Mouse (Mus musculus): Measurements from ENCODE around the gene Arl6ip4. TPM values are rescaled to one million over a fixed set of nuclear protein-coding genes. Genes with fewer than 3 reads are reported as not detected.

The Arl6ip4 gene
- polyA plus RNA-seq, 1 experiment from 2014 or later = 105 TPM

GRCm38 (mm10) chr5:124102326-124102725 is 13.6 kb upstream of the Arl6ip4 start:
- ATAC-seq (ENCODE audit: low FRiP score, low TSS enrichment) = no peak
- WGBS = 89% methylated on average over 6 of the region's 6 CpGs
- H3K4me2 ChIP-seq (replicated peaks; ENCODE audit: low read depth, low read length) = no peak overlapping the region
- no peaks in the 10 kb centered on the region for H3K27me3 ChIP-seq (ENCODE audit: control insufficient read depth, insufficient read depth, low read length)
- H3K9me3 ChIP-seq (ENCODE audit: control insufficient read depth, low read length) = no peaks in the 10 kb centered on the region
- no peaks in the 10 kb centered on the region for H3K36me3 ChIP-seq (ENCODE audit: control insufficient read depth, insufficient read depth, low read length)
- H3K9ac ChIP-seq (ENCODE audit: low read depth, low read length) = no peak overlapping the region
- no peaks in the 10 kb centered on the region for H3K4me1 ChIP-seq (ENCODE audit: control insufficient read depth, insufficient read depth, low read length)
- H3K27ac ChIP-seq (ENCODE audit: low read depth, low read length) = no peak overlapping the region
- H3K4me3 ChIP-seq (ENCODE audit: low read length) = no peak overlapping the region

GRCm38 (mm10) chr5:124103020-124103419 is 12.9 kb upstream of the Arl6ip4 start:
- ATAC-seq (ENCODE audit: low FRiP score, low TSS enrichment) = no peak
- Histone ChIP-seq H3K27ac (ENCODE audit: low read depth, low read length) (no peak overlapping the region), H3K36me3 (ENCODE audit: control insufficient read depth, insufficient read depth, low read length) (no peaks in the 10 kb centered on the region), H3K4me1 (ENCODE audit: control insufficient read depth, insufficient read depth, low read length) (no peaks in the 10 kb centered on the region), H3K4me2 (replicated peaks; ENCODE audit: low read depth, low read length) (no peak overlapping the region), H3K4me3 (ENCODE audit: low read length) (no peak overlapping the region), H3K9ac (ENCODE audit: low read depth, low read length) (no peak overlapping the region), H3K27me3 (ENCODE audit: control insufficient read depth, insufficient read depth, low read length) (no peaks in the 10 kb centered on the region), H3K9me3 (ENCODE audit: control insufficient read depth, low read length) (no peaks in the 10 kb centered on the region)
- WGBS = 91% methylated on average over 3 of the region's 3 CpGs

GRCm38 (mm10) chr5:124103552-124103951 is 12.3 kb upstream of the Arl6ip4 start:
- H3K27me3 ChIP-seq (ENCODE audit: control insufficient read depth, insufficient read depth, low read length) = no peaks in the 10 kb centered on the region
- H3K4me2 ChIP-seq (replicated peaks; ENCODE audit: low read depth, low read length) = no peak overlapping the region
- H3K9me3 ChIP-seq (ENCODE audit: control insufficient read depth, low read length) = no peaks in the 10 kb centered on the region
- H3K9ac ChIP-seq (ENCODE audit: low read depth, low read length) = no peak overlapping the region
- H3K4me3 ChIP-seq (ENCODE audit: low read length) = no peak overlapping the region
- H3K4me1 ChIP-seq (ENCODE audit: control insufficient read depth, insufficient read depth, low read length) = no peaks in the 10 kb centered on the region
- WGBS = 94% methylated on average over 9 of the region's 9 CpGs
- H3K27ac ChIP-seq (ENCODE audit: low read depth, low read length) = no peak overlapping the region
- no peak for ATAC-seq (ENCODE audit: low FRiP score, low TSS enrichment)
- no peaks in the 10 kb centered on the region for H3K36me3 ChIP-seq (ENCODE audit: control insufficient read depth, insufficient read depth, low read length)

GRCm38 (mm10) chr5:124111077-124111741 is 4.7 kb upstream of the Arl6ip4 start:
- Histone ChIP-seq H3K9me3 (ENCODE audit: control insufficient read depth, low read length) (no peaks in the 10 kb centered on the region), H3K4me1 (ENCODE audit: control insufficient read depth, insufficient read depth, low read length) (peaks cover 11% of the 10 kb centered on the region), H3K4me3 (ENCODE audit: low read length) (peak overlapping the region; percentile 71), H3K27ac (ENCODE audit: low read depth, low read length) (peak overlapping the region; percentile 43; the same call in 1 of the 2 replicates), H3K4me2 (replicated peaks; ENCODE audit: low read depth, low read length) (peak overlapping the region; percentile 89), H3K9ac (ENCODE audit: low read depth, low read length) (peak overlapping the region; percentile 80), H3K27me3 (ENCODE audit: control insufficient read depth, insufficient read depth, low read length) (no peaks in the 10 kb centered on the region), H3K36me3 (ENCODE audit: control insufficient read depth, insufficient read depth, low read length) (0 out of 2 replicates have a peak, but pooled peaks cover 3% of the 10 kb centered on the region)
- WGBS = 27% methylated on average over 17 of the region's 17 CpGs
- no peak; the same call in 1 of the 2 replicates for ATAC-seq (ENCODE audit: low FRiP score, low TSS enrichment)

- Histone ChIP-seq H3K4me2 (replicated peaks; ENCODE audit: low read depth, low read length) (peak within 1 kb of the TSS; percentile 89), H3K4me3 (ENCODE audit: low read length) (peak within 1 kb of the TSS; percentile 71), H3K9me3 (ENCODE audit: control insufficient read depth, low read length) (no peaks in the 10 kb centered on the region), H3K27me3 (ENCODE audit: control insufficient read depth, insufficient read depth, low read length) (no peaks in the 10 kb centered on the region), H3K27ac (ENCODE audit: low read depth, low read length) (peak within 1 kb of the TSS; percentile 81), H3K9ac (ENCODE audit: low read depth, low read length) (peak within 1 kb of the TSS; percentile 80), H3K36me3 (ENCODE audit: control insufficient read depth, insufficient read depth, low read length) (0 out of 2 replicates have a peak, but pooled peaks cover 3% of the 10 kb centered on the region), H3K4me1 (ENCODE audit: control insufficient read depth, insufficient read depth, low read length) (peaks cover 16% of the 10 kb centered on the region)
- peak; percentile 96 for ATAC-seq (ENCODE audit: low FRiP score, low TSS enrichment)
- WGBS = under 1% methylated on average over 66 of the region's 66 CpGs
Measured at GRCm38 (mm10) chr5:124111742-124112497, 4.0 kb upstream of the Arl6ip4 start, which contains the start of gene Ogfod2. Gene Ogfod2 (plus strand): TSS chr5:124112297.

GRCm38 (mm10) chr5:124112531-124112930 is 3.4 kb upstream of the Arl6ip4 start:
- Histone ChIP-seq H3K36me3 (ENCODE audit: control insufficient read depth, insufficient read depth, low read length) (0 out of 2 replicates have a peak, but pooled peaks cover 3% of the 10 kb centered on the region), H3K27me3 (ENCODE audit: control insufficient read depth, insufficient read depth, low read length) (no peaks in the 10 kb centered on the region), H3K9me3 (ENCODE audit: control insufficient read depth, low read length) (no peaks in the 10 kb centered on the region), H3K4me2 (replicated peaks; ENCODE audit: low read depth, low read length) (peak overlapping the region; percentile 89), H3K9ac (ENCODE audit: low read depth, low read length) (peak overlapping the region; percentile 80), H3K27ac (ENCODE audit: low read depth, low read length) (0 out of 2 replicates have a peak overlapping the region, but pooled peaks have one; percentile 39), H3K4me3 (ENCODE audit: low read length) (peak overlapping the region; percentile 71), H3K4me1 (ENCODE audit: control insufficient read depth, insufficient read depth, low read length) (peaks cover 21% of the 10 kb centered on the region)
- ATAC-seq (ENCODE audit: low FRiP score, low TSS enrichment) = no peak
- 1% methylated on average over 17 of the region's 18 CpGs for WGBS

- Histone ChIP-seq H3K4me1 (ENCODE audit: control insufficient read depth, insufficient read depth, low read length) (peaks cover 21% of the 10 kb centered on the region), H3K27ac (ENCODE audit: low read depth, low read length) (no peak overlapping the region)
Measured at GRCm38 (mm10) chr5:124113030-124113429, 2.9 kb upstream of the Arl6ip4 start.

GRCm38 (mm10) chr5:124114276-124115025 is 1.4 kb upstream of the Arl6ip4 start:
- Histone ChIP-seq H3K9ac (ENCODE audit: low read depth, low read length) (no peak overlapping the region), H3K4me2 (replicated peaks; ENCODE audit: low read depth, low read length) (no peak overlapping the region), H3K4me1 (ENCODE audit: control insufficient read depth, insufficient read depth, low read length) (peaks cover 24% of the 10 kb centered on the region), H3K9me3 (ENCODE audit: control insufficient read depth, low read length) (no peaks in the 10 kb centered on the region), H3K27me3 (ENCODE audit: control insufficient read depth, insufficient read depth, low read length) (no peaks in the 10 kb centered on the region), H3K27ac (ENCODE audit: low read depth, low read length) (no peak overlapping the region), H3K4me3 (ENCODE audit: low read length) (no peak overlapping the region), H3K36me3 (ENCODE audit: control insufficient read depth, insufficient read depth, low read length) (peaks cover 22% of the 10 kb centered on the region)
- 96% methylated on average over 24 of the region's 24 CpGs for WGBS
- no peak for ATAC-seq (ENCODE audit: low FRiP score, low TSS enrichment)

More at GRCm38 (mm10) chr5:124113030-124113429, 2.9 kb upstream of the Arl6ip4 start:
- no peak for ATAC-seq (ENCODE audit: low FRiP score, low TSS enrichment)
- Histone ChIP-seq H3K9ac (ENCODE audit: low read depth, low read length) (peak overlapping the region; percentile 80), H3K9me3 (ENCODE audit: control insufficient read depth, low read length) (no peaks in the 10 kb centered on the region), H3K4me3 (ENCODE audit: low read length) (peak overlapping the region; percentile 71), H3K4me2 (replicated peaks; ENCODE audit: low read depth, low read length) (peak overlapping the region; percentile 89), H3K27me3 (ENCODE audit: control insufficient read depth, insufficient read depth, low read length) (no peaks in the 10 kb centered on the region), H3K36me3 (ENCODE audit: control insufficient read depth, insufficient read depth, low read length) (peaks cover 8% of the 10 kb centered on the region; the same call in 1 of the 2 replicates)
- WGBS = 14% methylated on average over 14 of the region's 14 CpGs
